Mouse (Mus musculus): ENCODE measurements around the gene Slamf6. TPM values are rescaled to one million over a fixed set of nuclear protein-coding genes. Genes with fewer than 3 reads are reported as not detected.

Slamf6 gene
- polyA plus RNA-seq, 1 experiment from 2014 or later: 0.12 TPM

- ATAC-seq (ENCODE audit: low FRiP score, low TSS enrichment): no peak
- Histone ChIP-seq H3K4me3 (ENCODE audit: low read length) (no peak overlapping the region), H3K36me3 (ENCODE audit: control insufficient read depth, insufficient read depth, low read length) (no peaks in the 10 kb centered on the region), H3K9me3 (ENCODE audit: control insufficient read depth, low read length) (no peaks in the 10 kb centered on the region), H3K27ac (ENCODE audit: low read depth, low read length) (no peak overlapping the region), H3K9ac (ENCODE audit: low read depth, low read length) (no peak overlapping the region), H3K27me3 (ENCODE audit: control insufficient read depth, insufficient read depth, low read length) (no peaks in the 10 kb centered on the region), H3K4me1 (ENCODE audit: control insufficient read depth, insufficient read depth, low read length) (no peaks in the 10 kb centered on the region), H3K4me2 (replicated peaks; ENCODE audit: low read depth, low read length) (no peak overlapping the region)
- WGBS: 62% methylated on average over 9 of the region's 9 CpGs
Observed at GRCm38 (mm10) chr1:171920989-171921621, 3.8 kb downstream of the Slamf6 start.

- Histone ChIP-seq H3K36me3 (ENCODE audit: control insufficient read depth, insufficient read depth, low read length) (no peaks in the 10 kb centered on the region), H3K9ac (ENCODE audit: low read depth, low read length) (no peak overlapping the region), H3K4me1 (ENCODE audit: control insufficient read depth, insufficient read depth, low read length) (no peaks in the 10 kb centered on the region), H3K4me3 (ENCODE audit: low read length) (no peak overlapping the region), H3K9me3 (ENCODE audit: control insufficient read depth, low read length) (no peaks in the 10 kb centered on the region), H3K27me3 (ENCODE audit: control insufficient read depth, insufficient read depth, low read length) (no peaks in the 10 kb centered on the region), H3K27ac (ENCODE audit: low read depth, low read length) (no peak overlapping the region), H3K4me2 (replicated peaks; ENCODE audit: low read depth, low read length) (no peak overlapping the region)
- 68% methylated on average over 2 of the region's 2 CpGs for WGBS
- ATAC-seq (ENCODE audit: low FRiP score, low TSS enrichment): no peak
Observed at GRCm38 (mm10) chr1:171921641-171922040, 4.3 kb downstream of the Slamf6 start.

GRCm38 (mm10) chr1:171922844-171923243 lies 5.5 kb downstream of the Slamf6 start:
- no peaks in the 10 kb centered on the region for H3K4me1 ChIP-seq (ENCODE audit: control insufficient read depth, insufficient read depth, low read length)
- no peaks in the 10 kb centered on the region for H3K9me3 ChIP-seq (ENCODE audit: control insufficient read depth, low read length)
- H3K4me3 ChIP-seq (ENCODE audit: low read length): no peak overlapping the region
- H3K27me3 ChIP-seq (ENCODE audit: control insufficient read depth, insufficient read depth, low read length): no peaks in the 10 kb centered on the region
- no peak overlapping the region for H3K9ac ChIP-seq (ENCODE audit: low read depth, low read length)
- no peak for ATAC-seq (ENCODE audit: low FRiP score, low TSS enrichment)
- H3K4me2 ChIP-seq (replicated peaks; ENCODE audit: low read depth, low read length): no peak overlapping the region
- no peak overlapping the region for H3K27ac ChIP-seq (ENCODE audit: low read depth, low read length)
- WGBS: 91% methylated on average over 5 of the region's 5 CpGs
- no peaks in the 10 kb centered on the region for H3K36me3 ChIP-seq (ENCODE audit: control insufficient read depth, insufficient read depth, low read length)

- H3K9me3 ChIP-seq (ENCODE audit: control insufficient read depth, low read length): no peaks in the 10 kb centered on the region
Observed at GRCm38 (mm10) chr1:171924900-171925299, 7.6 kb downstream of the Slamf6 start.

GRCm38 (mm10) chr1:171933851-171934250 lies 16.5 kb downstream of the Slamf6 start:
- no peak overlapping the region for H3K4me3 ChIP-seq (ENCODE audit: low read length)
- H3K9ac ChIP-seq (ENCODE audit: low read depth, low read length): no peak overlapping the region
- no peaks in the 10 kb centered on the region for H3K36me3 ChIP-seq (ENCODE audit: control insufficient read depth, insufficient read depth, low read length)
- H3K27ac ChIP-seq (ENCODE audit: low read depth, low read length): no peak overlapping the region
- no peaks in the 10 kb centered on the region for H3K9me3 ChIP-seq (ENCODE audit: control insufficient read depth, low read length)
- H3K27me3 ChIP-seq (ENCODE audit: control insufficient read depth, insufficient read depth, low read length): no peaks in the 10 kb centered on the region
- 52% methylated on average over 3 of the region's 3 CpGs for WGBS
- H3K4me1 ChIP-seq (ENCODE audit: control insufficient read depth, insufficient read depth, low read length): no peaks in the 10 kb centered on the region
- ATAC-seq (ENCODE audit: low FRiP score, low TSS enrichment): no peak
- no peak overlapping the region for H3K4me2 ChIP-seq (replicated peaks; ENCODE audit: low read depth, low read length)

More at GRCm38 (mm10) chr1:171924900-171925299, 7.6 kb downstream of the Slamf6 start:
- Histone ChIP-seq H3K27me3 (ENCODE audit: control insufficient read depth, insufficient read depth, low read length) (no peaks in the 10 kb centered on the region), H3K4me1 (ENCODE audit: control insufficient read depth, insufficient read depth, low read length) (no peaks in the 10 kb centered on the region), H3K9ac (ENCODE audit: low read depth, low read length) (no peak overlapping the region), H3K4me2 (replicated peaks; ENCODE audit: low read depth, low read length) (no peak overlapping the region), H3K36me3 (ENCODE audit: control insufficient read depth, insufficient read depth, low read length) (no peaks in the 10 kb centered on the region), H3K4me3 (ENCODE audit: low read length) (no peak overlapping the region), H3K27ac (ENCODE audit: low read depth, low read length) (no peak overlapping the region)
- WGBS: 78% methylated on average over 3 of the region's 3 CpGs
- ATAC-seq (ENCODE audit: low FRiP score, low TSS enrichment): no peak

- H3K36me3 ChIP-seq (ENCODE audit: control insufficient read depth, insufficient read depth, low read length): no peaks in the 10 kb centered on the region
- no peaks in the 10 kb centered on the region for H3K9me3 ChIP-seq (ENCODE audit: control insufficient read depth, low read length)
- no peak overlapping the region for H3K4me3 ChIP-seq (ENCODE audit: low read length)
- no peaks in the 10 kb centered on the region for H3K27me3 ChIP-seq (ENCODE audit: control insufficient read depth, insufficient read depth, low read length)
- 83% methylated on average over 14 of the region's 14 CpGs for WGBS
- ATAC-seq (ENCODE audit: low FRiP score, low TSS enrichment): no peak
- no peak overlapping the region for H3K27ac ChIP-seq (ENCODE audit: low read depth, low read length)
- no peak overlapping the region for H3K4me2 ChIP-seq (replicated peaks; ENCODE audit: low read depth, low read length)
- H3K4me1 ChIP-seq (ENCODE audit: control insufficient read depth, insufficient read depth, low read length): no peaks in the 10 kb centered on the region
- no peak overlapping the region for H3K9ac ChIP-seq (ENCODE audit: low read depth, low read length)
Observed at GRCm38 (mm10) chr1:171938952-171939948, 21.9 kb downstream of the Slamf6 start.

- Histone ChIP-seq H3K9ac (ENCODE audit: low read depth, low read length) (no peak overlapping the region), H3K4me1 (ENCODE audit: control insufficient read depth, insufficient read depth, low read length) (no peaks in the 10 kb centered on the region), H3K36me3 (ENCODE audit: control insufficient read depth, insufficient read depth, low read length) (no peaks in the 10 kb centered on the region), H3K27me3 (ENCODE audit: control insufficient read depth, insufficient read depth, low read length) (no peaks in the 10 kb centered on the region), H3K9me3 (ENCODE audit: control insufficient read depth, low read length) (no peaks in the 10 kb centered on the region), H3K27ac (ENCODE audit: low read depth, low read length) (no peak overlapping the region), H3K4me3 (ENCODE audit: low read length) (no peak overlapping the region), H3K4me2 (replicated peaks; ENCODE audit: low read depth, low read length) (no peak overlapping the region)
- WGBS: 74% methylated on average over 6 of the region's 6 CpGs
- ATAC-seq (ENCODE audit: low FRiP score, low TSS enrichment): no peak
Observed at GRCm38 (mm10) chr1:171940626-171941025, 23.3 kb downstream of the Slamf6 start.

- no peak for ATAC-seq (ENCODE audit: low FRiP score, low TSS enrichment)
- H3K9ac ChIP-seq (ENCODE audit: low read depth, low read length): no peak overlapping the region
- H3K36me3 ChIP-seq (ENCODE audit: control insufficient read depth, insufficient read depth, low read length): no peaks in the 10 kb centered on the region
- H3K27ac ChIP-seq (ENCODE audit: low read depth, low read length): no peak overlapping the region
- no peaks in the 10 kb centered on the region for H3K4me1 ChIP-seq (ENCODE audit: control insufficient read depth, insufficient read depth, low read length)
- H3K4me3 ChIP-seq (ENCODE audit: low read length): no peak overlapping the region
- H3K9me3 ChIP-seq (ENCODE audit: control insufficient read depth, low read length): no peaks in the 10 kb centered on the region
- no peaks in the 10 kb centered on the region for H3K27me3 ChIP-seq (ENCODE audit: control insufficient read depth, insufficient read depth, low read length)
- no peak overlapping the region for H3K4me2 ChIP-seq (replicated peaks; ENCODE audit: low read depth, low read length)
- 82% methylated on average over 6 of the region's 6 CpGs for WGBS
Observed at GRCm38 (mm10) chr1:171946447-171946995, 29.2 kb downstream of the Slamf6 start.

All from kidney, embryonic 14.5 days (tissue).